Mouse (Mus musculus): ENCODE measurements around the gene Diras1. TPM values are rescaled to one million over a fixed set of nuclear protein-coding genes. Genes with fewer than 3 reads are reported as not detected.
A peak's percentile ranks its signal among the peaks of the same experiment; 100 is the strongest.
"Not testable (repeated sequence)": the region's sequence is repeated elsewhere in the genome, so short reads cannot be mapped to it uniquely, and the experiment has no call there.

Gene Diras1
- 0.05 TPM in 1 of 2 replicates, not detected in the other for polyA plus RNA-seq (2012; rRNA removed)
- not detected in 2 replicates for polyA plus RNA-seq (2014; fragmentation: Nextera tagmentation; extraction: Ambion mirVana)

DNA sequence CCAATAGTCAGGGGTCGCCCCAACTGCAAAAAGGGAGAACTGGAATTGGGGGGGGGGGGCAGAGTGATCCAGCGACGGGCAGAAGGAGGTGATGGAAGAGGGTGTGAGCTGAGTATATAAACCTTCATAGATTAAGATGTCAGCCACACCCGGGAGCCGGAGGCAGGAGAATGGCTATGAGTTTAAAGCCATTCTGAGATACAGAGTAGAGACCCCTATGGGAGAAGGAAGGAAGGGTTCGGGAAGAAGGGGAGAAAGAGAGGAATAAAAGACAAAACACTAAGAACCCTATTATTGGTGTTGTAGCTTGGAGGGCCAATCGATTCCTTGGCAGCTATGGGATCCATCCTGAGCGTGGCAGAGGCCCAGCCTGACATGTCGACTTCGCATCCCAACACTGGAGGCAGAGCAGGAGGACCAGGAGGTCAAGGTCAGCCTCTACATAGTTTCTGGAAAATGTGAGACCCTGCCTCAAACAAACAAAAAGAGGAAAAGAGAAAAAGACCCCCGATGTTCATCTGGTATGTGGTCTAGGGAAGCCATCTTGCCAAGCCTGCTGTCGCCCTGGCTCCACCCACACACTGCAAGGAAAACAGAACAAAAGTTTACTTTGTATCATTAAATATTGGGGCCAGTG, at the start of gene Diras1:
Diras1 (minus strand) TSS at position 24 of the 637 bp plus-strand sequence.
- TF ChIP-seq CTCF (IDR thresholded peaks at IDR 0.05; ENCODE audit: low read depth) (no peak), EP300 (IDR thresholded peaks at IDR 0.05; ENCODE audit: low read depth) (no peak)
- Histone ChIP-seq H3K4me1 (replicated peaks; ENCODE audit: control insufficient read depth in 2 of 2, insufficient read depth in 2 of 2, low read length in 1 of 2) (no peaks in the 10 kb centered on the region), H3K36me3 (replicated peaks; ENCODE audit: control insufficient read depth, insufficient read depth, low read depth) (no peaks in the 10 kb centered on the region), H3K27me3 (ENCODE audit: control insufficient read depth, insufficient read depth, low read length) (peaks cover 32% of the 10 kb centered on the region), H3K4me3 (ENCODE audit: insufficient read depth in 1 of 2, low read depth in 2 of 2, low read length in 2 of 2) (0 out of 4 replicates have a peak within 1 kb of the TSS, but pooled peaks of 1 of the 2 experiments have one; percentile 6), H3K4me2 (ENCODE audit: low read depth) (peak within 1 kb of the TSS; percentile 24), H3K9me3 (ENCODE audit: control insufficient read depth, low read length) (no peaks in the 10 kb centered on the region), H3K9ac (replicated peaks) (no peak within 1 kb of the TSS), H3K27ac (no peak within 1 kb of the TSS)
- DNase-seq (ENCODE audit: low read depth in 3 of 3, low spot score in 3 of 3) (no peak), ATAC-seq (ENCODE audit: insufficient read depth) (no peak)
- WGBS (ENCODE audit: insufficient replicate concordance): 42% methylated on average over 12 of the region's 12 CpGs

DNA sequence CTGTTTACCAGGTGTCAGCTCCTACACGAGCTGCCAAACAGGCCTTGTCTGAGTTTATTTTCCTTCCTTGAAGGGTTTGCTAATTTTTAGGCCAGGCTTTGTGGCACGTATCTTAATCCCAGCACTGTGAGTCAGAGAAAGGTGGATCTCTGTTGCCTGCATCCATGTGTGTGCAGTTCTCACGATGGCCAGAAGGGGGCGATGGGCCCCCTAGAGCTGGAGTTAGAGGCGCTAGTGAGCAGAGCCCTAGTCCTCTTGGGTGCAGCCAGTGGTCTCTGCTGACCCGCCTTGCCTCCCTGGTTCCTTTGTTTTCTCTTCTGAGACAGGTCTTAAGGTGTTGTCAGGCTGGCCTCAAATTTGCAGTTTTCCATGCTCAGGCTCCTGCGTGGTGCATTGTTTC, 48.0 kb upstream of the Diras1 start:
- H3K9ac ChIP-seq (replicated peaks): no peak overlapping the region
- TF ChIP-seq CTCF (IDR thresholded peaks at IDR 0.05; ENCODE audit: low read depth): peak; percentile 90
- TF ChIP-seq EP300 (IDR thresholded peaks at IDR 0.05; ENCODE audit: low read depth): no peak
- 53% methylated on average over 7 of the region's 7 CpGs for WGBS (ENCODE audit: insufficient replicate concordance)
- no peaks in the 10 kb centered on the region for H3K27me3 ChIP-seq (ENCODE audit: control insufficient read depth, insufficient read depth, low read length)
- no peak overlapping the region for H3K27ac ChIP-seq
- ATAC-seq (ENCODE audit: insufficient read depth) (no peak), DNase-seq (ENCODE audit: low read depth in 3 of 3, low spot score in 3 of 3) (no peak)
- no peaks in the 10 kb centered on the region for H3K9me3 ChIP-seq (ENCODE audit: control insufficient read depth, low read length)
- no peak overlapping the region for H3K4me3 ChIP-seq (ENCODE audit: insufficient read depth in 1 of 2, low read depth in 2 of 2, low read length in 2 of 2)
- H3K4me2 ChIP-seq (ENCODE audit: low read depth): no peak overlapping the region
- no peaks in the 10 kb centered on the region; the same call in none of the 2 replicates for H3K36me3 ChIP-seq (replicated peaks; ENCODE audit: control insufficient read depth, insufficient read depth, low read depth)
- peaks cover 8 to 9% of the 10 kb centered on the region in 2 experiments; a peak in 3 of 4 replicates for H3K4me1 ChIP-seq (replicated peaks; ENCODE audit: control insufficient read depth in 2 of 2, insufficient read depth in 2 of 2, low read length in 1 of 2)

DNA sequence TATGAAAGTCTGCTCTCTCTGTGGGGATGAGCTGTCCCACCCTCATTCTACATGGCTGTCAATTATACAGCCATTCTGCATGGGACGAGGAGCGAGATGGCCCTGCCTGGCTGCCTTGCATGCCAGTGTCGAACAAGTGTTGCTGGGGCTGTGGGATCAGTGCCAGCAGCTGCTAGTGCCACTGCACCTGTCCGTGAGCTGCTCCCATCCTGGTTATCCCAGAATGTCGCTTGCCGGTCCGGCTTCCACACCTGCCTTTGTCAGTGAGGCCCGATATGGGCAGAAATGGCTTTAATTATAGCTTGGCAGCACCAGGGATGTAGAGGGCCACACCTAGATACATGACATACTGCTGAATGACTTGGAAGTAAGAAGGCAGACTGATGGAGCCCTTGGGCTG, 46.8 kb upstream of the Diras1 start:
- TF ChIP-seq CTCF (IDR thresholded peaks at IDR 0.05; ENCODE audit: low read depth) (no peak), EP300 (IDR thresholded peaks at IDR 0.05; ENCODE audit: low read depth) (no peak)
- WGBS (ENCODE audit: insufficient replicate concordance): 83% methylated on average over 8 of the region's 8 CpGs
- Histone ChIP-seq H3K4me2 (ENCODE audit: low read depth) (no peak overlapping the region), H3K4me1 (replicated peaks; ENCODE audit: control insufficient read depth in 2 of 2, insufficient read depth in 2 of 2, low read length in 1 of 2) (peaks cover 8 to 9% of the 10 kb centered on the region in 2 experiments; a peak in 3 of 4 replicates), H3K27me3 (ENCODE audit: control insufficient read depth, insufficient read depth, low read length) (no peaks in the 10 kb centered on the region), H3K9ac (replicated peaks) (no peak overlapping the region), H3K4me3 (ENCODE audit: insufficient read depth in 1 of 2, low read depth in 2 of 2, low read length in 2 of 2) (no peak overlapping the region), H3K9me3 (ENCODE audit: control insufficient read depth, low read length) (no peaks in the 10 kb centered on the region), H3K27ac (no peak overlapping the region), H3K36me3 (replicated peaks; ENCODE audit: control insufficient read depth, insufficient read depth, low read depth) (no peaks in the 10 kb centered on the region; the same call in none of the 2 replicates)
- no peak for DNase-seq (ENCODE audit: low read depth in 3 of 3, low spot score in 3 of 3)
- ATAC-seq (ENCODE audit: insufficient read depth): no peak

DNA sequence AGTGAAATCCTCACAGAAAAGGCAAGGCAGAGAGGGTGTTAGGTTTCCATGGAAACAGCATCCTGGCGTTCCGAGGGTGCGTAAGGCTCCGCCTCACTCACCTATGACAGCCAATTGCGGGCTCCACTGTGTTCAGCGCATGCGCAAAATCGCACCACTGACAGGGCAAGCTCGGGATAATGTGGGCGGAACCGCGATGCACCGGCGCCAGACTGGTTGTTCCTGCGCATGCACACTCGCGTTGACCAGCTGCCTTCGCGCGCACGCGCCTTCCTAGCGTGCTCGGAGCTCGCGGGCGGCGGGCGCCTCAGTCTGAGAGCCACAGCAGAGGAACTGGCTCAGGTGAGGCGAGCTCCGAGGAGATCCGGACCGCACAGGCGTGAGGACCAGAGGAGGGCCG, 44.4 kb upstream of the Diras1 start, which contains the start of gene Thop1:
Thop1 (plus strand) TSS at position 200 of the 400 bp plus-strand sequence.
- peaks cover 8 to 9% of the 10 kb centered on the region in 2 experiments; a peak in 3 of 4 replicates for H3K4me1 ChIP-seq (replicated peaks; ENCODE audit: control insufficient read depth in 2 of 2, insufficient read depth in 2 of 2, low read length in 1 of 2)
- WGBS (ENCODE audit: insufficient replicate concordance): 0% methylated on average over 35 of the region's 35 CpGs
- no peaks in the 10 kb centered on the region; the same call in none of the 2 replicates for H3K36me3 ChIP-seq (replicated peaks; ENCODE audit: control insufficient read depth, insufficient read depth, low read depth)
- DNase-seq (ENCODE audit: low read depth in 3 of 3, low spot score in 3 of 3) (peak; percentile 98 to 99 (median 98)), ATAC-seq (ENCODE audit: insufficient read depth) (peak; percentile 97)
- no peaks in the 10 kb centered on the region for H3K9me3 ChIP-seq (ENCODE audit: control insufficient read depth, low read length)
- peak within 1 kb of the TSS; percentile 64 for H3K9ac ChIP-seq (replicated peaks)
- peak within 1 kb of the TSS; percentile 67 to 69 for H3K4me3 ChIP-seq (ENCODE audit: insufficient read depth in 1 of 2, low read depth in 2 of 2, low read length in 2 of 2)
- H3K27ac ChIP-seq: no peak within 1 kb of the TSS
- TF ChIP-seq EP300 (IDR thresholded peaks at IDR 0.05; ENCODE audit: low read depth) (no peak), CTCF (IDR thresholded peaks at IDR 0.05; ENCODE audit: low read depth) (peak; percentile 15; the same call in 1 of the 2 replicates)
- peak within 1 kb of the TSS; percentile 84 for H3K4me2 ChIP-seq (ENCODE audit: low read depth)
- no peaks in the 10 kb centered on the region for H3K27me3 ChIP-seq (ENCODE audit: control insufficient read depth, insufficient read depth, low read length)

DNA sequence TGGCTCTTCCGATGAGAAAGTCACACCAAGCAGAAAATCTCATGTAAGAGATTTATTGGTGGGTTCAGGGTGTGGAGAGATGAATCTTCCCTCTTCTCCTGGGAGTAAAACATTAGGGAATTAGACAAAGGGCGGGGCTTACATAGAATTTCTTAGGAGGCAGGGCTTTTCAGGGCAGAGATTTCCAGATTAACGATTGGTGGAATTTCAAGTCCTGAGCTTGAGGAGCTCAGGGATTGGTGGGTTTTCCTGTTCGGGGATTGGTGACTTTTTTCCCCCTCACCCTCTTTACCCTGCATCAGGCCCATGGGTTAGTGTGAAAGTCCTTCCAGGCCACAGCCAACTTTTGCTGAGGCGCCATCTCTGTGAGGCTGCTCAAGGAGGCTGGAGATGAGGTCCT, 43.2 kb upstream of the Diras1 start:
- H3K4me2 ChIP-seq (ENCODE audit: low read depth): no peak overlapping the region
- no peak for TF ChIP-seq EP300 (IDR thresholded peaks at IDR 0.05; ENCODE audit: low read depth)
- TF ChIP-seq CTCF (IDR thresholded peaks at IDR 0.05; ENCODE audit: low read depth): no peak
- H3K27me3 ChIP-seq (ENCODE audit: control insufficient read depth, insufficient read depth, low read length): no peaks in the 10 kb centered on the region
- H3K9ac ChIP-seq (replicated peaks): no peak overlapping the region
- no peak overlapping the region for H3K4me3 ChIP-seq (ENCODE audit: insufficient read depth in 1 of 2, low read depth in 2 of 2, low read length in 2 of 2)
- no peak for ATAC-seq (ENCODE audit: insufficient read depth)
- WGBS (ENCODE audit: insufficient replicate concordance): 59% methylated on average over 5 of the region's 5 CpGs
- H3K27ac ChIP-seq: no peak overlapping the region
- DNase-seq (ENCODE audit: low read depth in 3 of 3, low spot score in 3 of 3): no peak
- H3K4me1 ChIP-seq (replicated peaks; ENCODE audit: control insufficient read depth in 2 of 2, insufficient read depth in 2 of 2, low read length in 1 of 2): peaks cover 8 to 9% of the 10 kb centered on the region in 2 experiments; a peak in 3 of 4 replicates
- H3K9me3 ChIP-seq (ENCODE audit: control insufficient read depth, low read length): no peaks in the 10 kb centered on the region
- no peaks in the 10 kb centered on the region; the same call in 1 of the 2 replicates for H3K36me3 ChIP-seq (replicated peaks; ENCODE audit: control insufficient read depth, insufficient read depth, low read depth)

DNA sequence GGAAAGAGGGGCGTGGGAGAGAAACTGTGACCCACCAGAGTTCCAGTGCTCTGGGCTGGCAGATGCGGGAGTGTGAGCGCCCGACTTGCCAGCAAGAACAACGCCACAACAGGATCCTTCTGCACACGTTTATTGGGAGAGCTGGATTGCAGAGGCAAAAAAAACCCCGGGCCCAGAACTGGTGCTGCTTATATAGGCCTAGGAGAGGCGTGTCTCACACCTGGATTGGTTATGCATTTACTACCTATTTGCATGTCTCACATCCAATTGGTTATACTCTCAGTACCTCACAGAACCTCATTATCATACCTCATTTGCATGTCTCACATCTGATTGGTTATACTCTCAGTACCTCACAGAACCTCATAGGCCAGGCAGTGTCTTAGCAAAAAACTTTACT, 39.1 kb upstream of the Diras1 start:
- not testable (repeated sequence) for H3K27ac ChIP-seq; H3K27me3 ChIP-seq (ENCODE audit: control insufficient read depth, insufficient read depth, low read length); H3K9me3 ChIP-seq (ENCODE audit: control insufficient read depth, low read length); H3K36me3 ChIP-seq (replicated peaks; ENCODE audit: control insufficient read depth, insufficient read depth, low read depth); H3K9ac ChIP-seq (replicated peaks); H3K4me3 ChIP-seq (ENCODE audit: insufficient read depth in 1 of 2, low read depth in 2 of 2, low read length in 2 of 2); DNase-seq (ENCODE audit: low read depth in 3 of 3, low spot score in 3 of 3); H3K4me2 ChIP-seq (ENCODE audit: low read depth); H3K4me1 ChIP-seq (replicated peaks; ENCODE audit: control insufficient read depth in 2 of 2, insufficient read depth in 2 of 2, low read length in 1 of 2); ATAC-seq (ENCODE audit: insufficient read depth)
- WGBS (ENCODE audit: insufficient replicate concordance): 73% methylated on average over 8 of the region's 8 CpGs
